Mouse (Mus musculus) CH12.LX (cell line): Measurements from ENCODE around the gene Zfp473. TPM values are rescaled to one million over a fixed set of nuclear protein-coding genes. Genes with fewer than 3 reads are reported as not detected.
A peak's percentile ranks its signal among the peaks of the same experiment; 100 is the strongest.

Experiments
- DNase-seq: peaks from one replicate; pipeline ENCODE4 v3.0.0-alpha.2; 2013; ENCODE audit errors: extremely low read depth
- H3K27ac ChIP-seq: 2 replicates; pipeline ENCODE4 v1.5.1; 2012; ENCODE audit warnings: low read depth, mild to moderate bottlenecking, control low read depth, moderate library complexity; ENCODE audit not compliant: insufficient read depth
- H3K27me3 ChIP-seq: replicated peaks from 2 replicates; pipeline ENCODE3; 2012; ENCODE audit warnings: inconsistent platforms
- H3K36me3 ChIP-seq, 2 experiments: replicated peaks in 1 of 2; 2 replicates each; pipeline versions ENCODE3 to v1.6.1; 2012; ENCODE audit warnings: inconsistent platforms in 1 of 2, low read length in 1 of 2, mild to moderate bottlenecking in 1 of 2, mixed read lengths in 1 of 2, moderate library complexity in 1 of 2; ENCODE audit not compliant: control insufficient read depth in 1 of 2, insufficient read depth in 1 of 2
- H3K4me1 ChIP-seq, 2 experiments: 2 replicates each; pipeline ENCODE4 v1.6.1; 2012; ENCODE audit warnings: inconsistent platforms in 1 of 2, moderate library complexity in 1 of 2; ENCODE audit not compliant: insufficient read depth in 2 of 2, control insufficient read depth in 1 of 2
- H3K4me2 ChIP-seq: 2 replicates; pipeline ENCODE4 v1.6.1; 2012; ENCODE audit warnings: low read depth, mild to moderate bottlenecking, control low read depth; ENCODE audit not compliant: poor library complexity, insufficient read depth, severe bottlenecking
- H3K4me3 ChIP-seq, 3 experiments: fragments of 150-350 bp in 1 of 3; sonication (generic) in 1 of 3; replicated peaks in 1 of 3; 2 replicates each; pipeline versions ENCODE3 to v1.5.1; 2011 to 2012; ENCODE audit warnings: low read depth in 2 of 3, low read length in 2 of 3, mild to moderate bottlenecking in 2 of 3, moderate library complexity in 2 of 3, control low read depth in 1 of 3, improper control_type of control experiment in 1 of 3, inconsistent platforms in 1 of 3, mixed read lengths in 1 of 3; ENCODE audit not compliant: poor library complexity in 1 of 3
- H3K79me2 ChIP-seq: replicated peaks from 2 replicates; pipeline ENCODE4 v1.6.1; 2012; ENCODE audit warnings: mild to moderate bottlenecking, moderate library complexity; ENCODE audit not compliant: control insufficient read depth, poor library complexity, insufficient read depth, severe bottlenecking; ENCODE audit errors: extremely low read depth
- H3K9ac ChIP-seq: 2 replicates; pipeline ENCODE4 v1.6.1; 2012; ENCODE audit warnings: low read depth, mild to moderate bottlenecking, control low read depth, moderate library complexity; ENCODE audit not compliant: insufficient read depth
- H3K9me3 ChIP-seq: replicated peaks from 2 replicates; pipeline ENCODE3; 2012; ENCODE audit warnings: low read length, inconsistent platforms, mixed read lengths
- CHD1 ChIP-seq: IDR thresholded peaks from 2 replicates; pipeline ENCODE4 v1.6.1; 2012; ENCODE audit warnings: low read depth, low read length, improper control_type of control experiment, inconsistent platforms
- CHD2 ChIP-seq: IDR thresholded peaks from 2 replicates; pipeline ENCODE4 v1.6.1; 2011; ENCODE audit warnings: low read length, improper control_type of control experiment
- CTCF ChIP-seq, 2 experiments: IDR thresholded peaks in 1 of 2; conservative IDR thresholded peaks in 1 of 2; 2 replicates each; pipeline ENCODE4 v1.5.1; 2011 to 2012; ENCODE audit warnings: low read depth in 2 of 2, low read length in 2 of 2, improper control_type of control experiment in 1 of 2, inconsistent platforms in 1 of 2, mild to moderate bottlenecking in 1 of 2, moderate library complexity in 1 of 2
- E2F4 ChIP-seq: IDR thresholded peaks from 2 replicates; pipeline ENCODE4 v1.6.1; 2011; ENCODE audit warnings: low read depth, low read length, improper control_type of control experiment; ENCODE audit not compliant: insufficient replicate concordance
- ELF1 ChIP-seq: IDR thresholded peaks from 2 replicates; pipeline ENCODE4 v1.6.1; 2014; ENCODE audit warnings: low read depth, mild to moderate bottlenecking, inconsistent platforms, low read length, improper control_type of control experiment
- EP300 ChIP-seq: IDR thresholded peaks from 2 replicates; pipeline ENCODE4 v1.6.1; 2011; ENCODE audit warnings: low read length, improper control_type of control experiment
- IRF4 ChIP-seq: IDR thresholded peaks from 2 replicates; pipeline ENCODE4 v1.6.1; 2014; ENCODE audit warnings: low read depth, mild to moderate bottlenecking, inconsistent platforms, low read length, improper control_type of control experiment
- JUN ChIP-seq: IDR thresholded peaks from 2 replicates; pipeline ENCODE4 v1.6.1; 2011; ENCODE audit warnings: low read depth, mild to moderate bottlenecking, low read length, improper control_type of control experiment, moderate library complexity; ENCODE audit not compliant: insufficient read depth
- MAFK ChIP-seq: IDR thresholded peaks from 2 replicates; pipeline ENCODE4 v1.6.1; 2011; ENCODE audit warnings: low read length, improper control_type of control experiment; ENCODE audit not compliant: insufficient replicate concordance
- MAZ ChIP-seq: IDR thresholded peaks from 2 replicates; pipeline ENCODE4 v1.6.1; 2012; ENCODE audit warnings: low read depth, mild to moderate bottlenecking, inconsistent platforms, low read length, improper control_type of control experiment, moderate library complexity
- MEF2A ChIP-seq: IDR thresholded peaks from 2 replicates; pipeline ENCODE4 v1.6.1; 2014; ENCODE audit warnings: low read depth, mild to moderate bottlenecking, inconsistent platforms, low read length, improper control_type of control experiment, borderline replicate concordance
- MXI1 ChIP-seq: IDR thresholded peaks from 2 replicates; pipeline ENCODE4 v1.6.1; 2011; ENCODE audit warnings: mild to moderate bottlenecking, low read depth, low read length, improper control_type of control experiment
- MYC ChIP-seq: IDR thresholded peaks from 2 replicates; pipeline ENCODE4 v1.6.1; 2011; ENCODE audit warnings: low read depth, mild to moderate bottlenecking, improper control_type of control experiment, low read length
- NELFE ChIP-seq: IDR thresholded peaks from 2 replicates; pipeline ENCODE4 v1.6.1; 2011; ENCODE audit warnings: low read depth, low read length, improper control_type of control experiment
- NRF1 ChIP-seq: IDR thresholded peaks from 2 replicates; pipeline ENCODE4 v1.6.1; 2014; ENCODE audit warnings: low read depth, mild to moderate bottlenecking, inconsistent platforms, low read length, improper control_type of control experiment, moderate library complexity
- PAX5 ChIP-seq: IDR thresholded peaks from 2 replicates; pipeline ENCODE4 v1.6.1; 2012; ENCODE audit warnings: low read length, inconsistent platforms, mixed read lengths
- RAD21 ChIP-seq: IDR thresholded peaks from 2 replicates; pipeline ENCODE4 v1.6.1; 2011; ENCODE audit warnings: low read depth, mild to moderate bottlenecking, low read length, improper control_type of control experiment, moderate library complexity
- SMC3 ChIP-seq: IDR thresholded peaks from 2 replicates; pipeline ENCODE4 v1.6.1; 2011; ENCODE audit warnings: low read depth, low read length, improper control_type of control experiment
- TCF12 ChIP-seq: IDR thresholded peaks from 2 replicates; pipeline ENCODE4 v1.6.1; 2014; ENCODE audit warnings: low read depth, mild to moderate bottlenecking, inconsistent platforms, low read length, improper control_type of control experiment
- UBTF ChIP-seq: IDR thresholded peaks from 2 replicates; pipeline ENCODE4 v1.6.1; 2012; ENCODE audit warnings: low read depth, mild to moderate bottlenecking, inconsistent platforms, low read length, improper control_type of control experiment, moderate library complexity
- USF1 ChIP-seq: IDR thresholded peaks from 2 replicates; pipeline ENCODE4 v1.6.1; 2014; ENCODE audit warnings: low read depth, mild to moderate bottlenecking, inconsistent platforms, low read length, improper control_type of control experiment
- ZKSCAN1 ChIP-seq: IDR thresholded peaks from 2 replicates; pipeline ENCODE4 v1.6.1; 2012; ENCODE audit warnings: low read depth, inconsistent platforms, low read length, improper control_type of control experiment, borderline replicate concordance
- dilution Hi-C: fragments of 300-500 bp; cut with MboI; formaldehyde crosslinking; loops from 2 replicates; pipeline ENCODE4 v1.14.3; 2020; ENCODE audit warnings: low sequenced_read_pairs; ENCODE audit not compliant: extremely low pct_unique_long_range_greater_than_20kb, extremely low pct_ligation_motif_present
- in situ Hi-C: fragments of 300-500 bp; cut with MboI; formaldehyde crosslinking; loops from 3 replicates; pipeline ENCODE4 v1.14.3; 2019; ENCODE audit warnings: low sequenced_read_pairs, low pct_ligation_motif_present, low pct_unique_long_range_greater_than_20kb, mixed read lengths
- polyA plus RNA-seq: library from polyadenylated mRNA; unstranded; fragments of >175 nt; gene quantifications from 2 replicates; pipeline ENCODE4 v1.2.1, GENCODE M21; 2012; ENCODE audit warnings: low read depth; ENCODE audit not compliant: insufficient read length
- total RNA-seq, 2 experiments: library from RNA; depleted of rRNA; stranded (reverse); fragments of 300-350 nt in 1 of 2; fragments of >200 nt in 1 of 2; gene quantifications; 2 replicates each; pipeline ENCODE4 v1.2.3; 2012 to 2014

The Zfp473 gene
- total and polyA plus RNA-seq, 3 experiments, result 8.7 to 10.0 (median 9.3) TPM

- no peaks in the 10 kb centered on the region for H3K9me3 ChIP-seq
- H3K27me3 ChIP-seq, result no peaks in the 10 kb centered on the region
- peaks cover 77 to 95% of the 10 kb centered on the region in 2 experiments for H3K36me3 ChIP-seq
- no peaks in the 10 kb centered on the region for H3K4me1 ChIP-seq
- no peak for TF ChIP-seq UBTF
- TF ChIP-seq ZKSCAN1, result no peak
- no peak overlapping the region for H3K27ac ChIP-seq
- H3K4me2 ChIP-seq, result no peak overlapping the region
- no peaks in the 10 kb centered on the region for H3K79me2 ChIP-seq
- no peak overlapping the region for H3K4me3 ChIP-seq
- DNase-seq, result no peak
- in situ Hi-C loops (no loop called here), dilution Hi-C loops (no loop called here)
- H3K9ac ChIP-seq, result no peak overlapping the region
These were observed 9.5 kb upstream of the Zfp473 start for GRCm38 (mm10) chr7:44760366-44760765.

- Histone ChIP-seq H3K79me2 (no peaks in the 10 kb centered on the region), H3K27me3 (no peaks in the 10 kb centered on the region), H3K36me3 (peaks cover 75 to 95% of the 10 kb centered on the region in 2 experiments), H3K4me1 (0 out of 4 replicates have a peak, but pooled peaks cover 0 to 2% of the 10 kb centered on the region in 2 experiments), H3K9me3 (no peaks in the 10 kb centered on the region), H3K27ac (no peak overlapping the region), H3K9ac (no peak overlapping the region), H3K4me2 (no peak overlapping the region), H3K4me3 (no peak overlapping the region)
- dilution Hi-C loops (no loop called here), in situ Hi-C loops (no loop called here)
- TF ChIP-seq MAFK, result peak; percentile 52; the same call in 1 of the 2 replicates
- TF ChIP-seq PAX5, result no peak
- DNase-seq, result no peak
These were observed 6.3 kb upstream of the Zfp473 start for GRCm38 (mm10) chr7:44757164-44757563.

GRCm38 (mm10) chr7:44748101-44749044, 2.5 kb downstream of the Zfp473 start, which contains the start of gene Vrk3:
Vrk3 (plus strand) TSS chr7:44748413.
- Histone ChIP-seq H3K4me2 (peak within 1 kb of the TSS; percentile 99), H3K9ac (peak within 1 kb of the TSS; percentile 93), H3K4me3 (peak within 1 kb of the TSS; percentile 69 to 90 (median 90)), H3K36me3 (peaks cover 9 to 25% of the 10 kb centered on the region in 2 experiments), H3K4me1 (peaks cover 3 to 26% of the 10 kb centered on the region in 2 experiments; a peak in 2 of 4 replicates), H3K79me2 (peaks cover 12% of the 10 kb centered on the region), H3K27me3 (no peaks in the 10 kb centered on the region), H3K9me3 (no peaks in the 10 kb centered on the region), H3K27ac (peak within 1 kb of the TSS; percentile 75)
- dilution Hi-C loops, result no loop called here
- peak; percentile 99 for DNase-seq
- in situ Hi-C loops, result loop anchor here (10.0 kb wide), 1 partner anchor 206 kb away; no protein-coding TSS in a partner anchor
- TF ChIP-seq CTCF (conservative IDR thresholded peaks at IDR 0.05 in 1 of 2, IDR thresholded peaks at IDR 0.05 in 1 of 2; ENCODE audit: low read depth in 2 of 2, low read length in 2 of 2), result no peak
- 0 out of 2 replicates have a peak, but pooled peaks have one; percentile 25 for TF ChIP-seq MYC
- TF ChIP-seq ELF1, result peak; percentile 92
- TF ChIP-seq TCF12, result peak; percentile 42; the same call in 1 of the 2 replicates
- no peak for TF ChIP-seq EP300
- TF ChIP-seq CHD1, result no peak
- TF ChIP-seq IRF4, result no peak; the same call in 1 of the 2 replicates
- TF ChIP-seq NELFE, result peak; percentile 79
- no peak for TF ChIP-seq SMC3
- peak; percentile 70; the same call in 1 of the 2 replicates for TF ChIP-seq CHD2
- no peak for TF ChIP-seq USF1
- peak; percentile 87 for TF ChIP-seq NRF1
- TF ChIP-seq JUN, result peak; percentile 51
- TF ChIP-seq RAD21, result no peak
- TF ChIP-seq MAZ, result peak; percentile 52; the same call in 1 of the 2 replicates
- no peak for TF ChIP-seq MAFK
- TF ChIP-seq E2F4, result peak; percentile 59; the same call in 1 of the 2 replicates
- TF ChIP-seq MEF2A, result peak; percentile 61; the same call in 1 of the 2 replicates
- no peak for TF ChIP-seq UBTF
- peak; percentile 92 for TF ChIP-seq MXI1
